Mouse (Mus musculus) forebrain, embryonic 13.5 days (tissue): ENCODE measurements around the gene Dtx3l. TPM values are rescaled to one million over a fixed set of nuclear protein-coding genes. Genes with fewer than 3 reads are reported as not detected.

ENCODE experiments used
- ATAC-seq: fragments of 200-750 bp; cut with Nextera tagmentation; 2 replicates; pipeline ENCODE4 v1.8.0; 2017
- H3K27ac ChIP-seq: fragments of 300-500 bp; sonication (generic); 2 replicates; pipeline ENCODE4 v1.5.1; 2015; ENCODE audit warnings: inconsistent platforms, mild to moderate bottlenecking, moderate library complexity
- H3K27me3 ChIP-seq: fragments of 300-500 bp; sonication (generic); 2 replicates; pipeline ENCODE4 v1.6.1; 2015; ENCODE audit warnings: mild to moderate bottlenecking, inconsistent platforms
- H3K36me3 ChIP-seq: fragments of 300-500 bp; sonication (generic); 2 replicates; pipeline ENCODE4 v1.6.1; 2015; ENCODE audit warnings: mild to moderate bottlenecking, inconsistent platforms; ENCODE audit not compliant: poor library complexity, severe bottlenecking
- H3K4me1 ChIP-seq: fragments of 300-500 bp; sonication (generic); 2 replicates; pipeline ENCODE4 v1.6.1; 2015; ENCODE audit warnings: inconsistent platforms
- H3K4me2 ChIP-seq: fragments of 300-500 bp; sonication (generic); 2 replicates; pipeline ENCODE4 v1.6.1; 2015; ENCODE audit warnings: inconsistent platforms, mild to moderate bottlenecking, moderate library complexity
- H3K4me3 ChIP-seq: fragments of 300-500 bp; sonication (generic); 2 replicates; pipeline ENCODE4 v1.5.1; 2015; ENCODE audit warnings: mild to moderate bottlenecking, inconsistent platforms
- H3K9ac ChIP-seq: fragments of 300-500 bp; sonication (generic); 2 replicates; pipeline ENCODE4 v1.6.1; 2015; ENCODE audit warnings: mild to moderate bottlenecking, inconsistent platforms
- H3K9me3 ChIP-seq: fragments of 300-500 bp; sonication (generic); replicated peaks from 2 replicates; pipeline ENCODE4 v1.6.1; 2016; ENCODE audit warnings: inconsistent platforms
- WGBS: fragments of 180-500 bp; shearing (Covaris S2); methylation state at CpG from one replicate; pipeline ENCODE4 v1.1.7; 2015; 5-methylcytosine and 5-hydroxymethylcytosine counted together
- polyA plus RNA-seq: library from polyadenylated mRNA; unstranded; fragments of >200 nt; fragmentation: Nextera tagmentation; extraction: Ambion mirVana; gene quantifications from 2 replicates; pipeline ENCODE4 v1.2.1, GENCODE M21; 2015

Dtx3l gene
- polyA plus RNA-seq, 1 experiment from 2014 or later, result 2.8 TPM

DNA sequence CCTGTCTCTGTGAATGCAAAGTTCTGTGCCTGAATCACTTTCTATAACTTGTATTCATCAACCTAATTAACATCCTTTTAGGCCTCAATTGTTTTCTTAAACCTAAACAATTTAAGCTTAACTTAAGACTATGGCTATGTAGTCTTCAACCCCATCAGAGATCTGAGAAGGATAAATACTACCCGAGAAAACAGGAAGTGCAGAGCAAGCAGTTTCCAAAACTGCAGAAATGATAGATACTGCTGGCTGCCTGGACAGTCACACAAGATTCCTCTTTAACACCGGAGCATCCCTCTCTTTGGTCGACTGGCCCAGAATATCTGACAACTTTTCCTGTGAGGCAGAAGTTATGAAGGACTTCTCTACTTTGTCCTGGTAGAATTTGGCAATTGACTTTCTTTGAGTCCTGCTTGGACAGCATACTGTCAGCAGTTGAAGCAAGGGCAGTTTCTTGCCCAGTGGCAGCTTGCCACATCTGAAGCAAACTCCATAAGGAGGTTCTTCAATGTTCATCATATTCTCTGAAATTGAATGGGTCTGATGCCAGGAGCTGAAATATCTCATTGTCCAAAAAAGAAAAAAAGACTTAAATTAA is 16.6 kb downstream of the Dtx3l start:
- no peak for ATAC-seq
- 80% methylated on average over 3 of the region's 3 CpGs for whole genome bisulfite sequencing
- no peak overlapping the region for H3K9ac ChIP-seq
- H3K36me3 ChIP-seq, result no peaks in the 10 kb centered on the region
- H3K9me3 ChIP-seq, result no peaks in the 10 kb centered on the region
- no peak overlapping the region for H3K4me3 ChIP-seq
- H3K4me1 ChIP-seq, result no peaks in the 10 kb centered on the region
- no peaks in the 10 kb centered on the region for H3K27me3 ChIP-seq
- H3K4me2 ChIP-seq, result no peak overlapping the region
- no peak overlapping the region for H3K27ac ChIP-seq

DNA sequence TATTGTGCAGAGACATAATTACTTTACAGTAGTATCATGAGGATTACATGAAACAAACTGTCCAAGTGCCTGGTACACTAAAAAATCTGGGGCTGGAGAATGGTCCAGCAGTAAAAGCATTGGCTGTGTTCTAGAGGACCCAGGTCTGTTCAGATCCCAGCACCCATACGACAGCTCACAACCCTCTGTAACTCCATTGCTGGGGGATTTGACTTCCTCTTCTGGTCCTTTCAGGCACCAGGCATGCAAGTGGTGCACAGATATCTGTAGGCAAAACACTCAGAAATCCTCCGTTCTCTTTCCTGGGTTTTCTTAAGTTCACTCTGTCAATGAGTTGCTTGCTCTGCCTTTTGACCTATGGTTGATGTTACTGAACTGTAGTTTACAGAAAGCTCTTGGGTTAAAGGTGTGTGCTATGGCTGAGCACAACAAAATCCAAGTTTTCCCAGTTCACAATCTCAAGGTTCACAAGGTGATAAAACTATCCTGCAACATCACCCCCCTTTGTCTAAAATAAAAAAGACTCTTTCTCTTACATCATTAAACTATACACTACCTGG is 17.2 kb downstream of the Dtx3l start:
- no peak overlapping the region for H3K27ac ChIP-seq
- no peak for ATAC-seq

DNA sequence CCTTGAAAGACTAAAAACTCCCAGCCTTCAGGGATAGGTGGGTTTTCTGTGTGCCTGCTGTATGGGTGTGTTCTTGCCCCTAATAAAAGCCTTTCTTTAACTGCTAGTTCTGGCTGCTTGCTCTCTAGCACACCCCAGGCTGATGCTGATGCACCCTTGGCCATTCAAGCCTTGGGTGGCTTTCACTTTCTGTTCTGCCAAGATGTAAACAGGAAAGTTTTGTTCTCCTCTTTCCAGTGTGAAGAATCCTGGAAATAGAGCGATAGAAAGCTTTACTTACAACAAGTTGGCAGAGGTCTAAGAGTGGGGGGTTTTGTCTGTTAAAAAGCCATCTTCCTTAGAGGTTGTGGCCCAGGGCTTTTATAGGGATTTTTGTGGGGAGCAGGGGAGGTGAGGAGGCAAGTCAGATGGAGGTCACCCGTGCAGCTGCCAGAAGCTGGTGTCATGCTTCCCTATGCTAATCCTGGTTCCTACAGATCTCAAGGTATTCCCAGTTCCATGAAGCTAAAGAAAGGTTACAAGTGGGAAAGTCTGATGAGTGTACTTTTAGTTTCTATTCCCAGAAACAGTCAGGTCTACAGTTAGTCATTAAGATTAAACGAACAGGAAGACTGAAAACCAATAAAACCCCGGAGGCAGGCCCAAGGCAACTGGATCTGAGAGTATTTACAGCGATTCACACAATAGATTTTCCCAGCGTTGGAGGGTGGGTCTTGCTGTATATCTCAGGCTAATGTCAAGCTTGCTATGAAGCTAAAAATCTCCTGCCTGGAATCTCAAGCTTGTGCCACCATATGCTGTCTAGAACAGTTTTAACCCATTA is 20.0 kb downstream of the Dtx3l start:
- H3K27me3 ChIP-seq, result no peaks in the 10 kb centered on the region
- no peaks in the 10 kb centered on the region for H3K9me3 ChIP-seq
- no peak overlapping the region for H3K4me2 ChIP-seq
- WGBS, result 91% methylated on average over 6 of the region's 6 CpGs
- no peak overlapping the region for H3K27ac ChIP-seq
- no peaks in the 10 kb centered on the region for H3K4me1 ChIP-seq
- no peak for ATAC-seq
- no peak overlapping the region for H3K9ac ChIP-seq
- H3K4me3 ChIP-seq, result no peak overlapping the region
- H3K36me3 ChIP-seq, result no peaks in the 10 kb centered on the region

More for the DNA sequence above, 17.2 kb downstream of the Dtx3l start:
- Histone ChIP-seq H3K4me2 (no peak overlapping the region), H3K9me3 (no peaks in the 10 kb centered on the region), H3K9ac (no peak overlapping the region), H3K27me3 (no peaks in the 10 kb centered on the region), H3K4me3 (no peak overlapping the region), H3K36me3 (no peaks in the 10 kb centered on the region), H3K4me1 (no peaks in the 10 kb centered on the region)
- WGBS, result 91% methylated on average over 2 of the region's 2 CpGs

DNA sequence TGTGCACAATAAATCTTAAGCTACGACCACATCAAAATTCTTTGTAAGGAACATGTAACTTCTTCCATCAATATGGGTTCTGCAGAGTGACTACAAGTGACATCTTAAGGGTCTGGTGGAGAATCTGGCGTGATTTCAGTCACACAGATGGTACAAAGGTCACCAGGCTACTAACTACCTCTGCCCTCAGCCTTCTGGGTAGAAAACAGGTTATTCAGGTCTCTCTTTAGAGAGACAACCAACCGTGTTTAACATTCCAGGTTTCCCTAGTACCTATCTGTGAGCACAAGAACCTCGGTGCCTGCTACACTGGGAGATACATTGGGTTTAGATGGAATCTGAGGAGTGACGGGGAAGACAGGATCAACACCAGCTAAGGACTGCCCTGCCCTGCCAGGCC is 24.6 kb downstream of the Dtx3l start:
- no peak overlapping the region for H3K9ac ChIP-seq
- no peaks in the 10 kb centered on the region for H3K4me1 ChIP-seq
- H3K27ac ChIP-seq, result no peak overlapping the region
- no peak overlapping the region for H3K4me2 ChIP-seq
- no peaks in the 10 kb centered on the region for H3K36me3 ChIP-seq
- no peaks in the 10 kb centered on the region for H3K9me3 ChIP-seq
- WGBS, result 70% methylated on average over 5 of the region's 5 CpGs
- H3K27me3 ChIP-seq, result no peaks in the 10 kb centered on the region
- H3K4me3 ChIP-seq, result no peak overlapping the region
- no peak for ATAC-seq

DNA sequence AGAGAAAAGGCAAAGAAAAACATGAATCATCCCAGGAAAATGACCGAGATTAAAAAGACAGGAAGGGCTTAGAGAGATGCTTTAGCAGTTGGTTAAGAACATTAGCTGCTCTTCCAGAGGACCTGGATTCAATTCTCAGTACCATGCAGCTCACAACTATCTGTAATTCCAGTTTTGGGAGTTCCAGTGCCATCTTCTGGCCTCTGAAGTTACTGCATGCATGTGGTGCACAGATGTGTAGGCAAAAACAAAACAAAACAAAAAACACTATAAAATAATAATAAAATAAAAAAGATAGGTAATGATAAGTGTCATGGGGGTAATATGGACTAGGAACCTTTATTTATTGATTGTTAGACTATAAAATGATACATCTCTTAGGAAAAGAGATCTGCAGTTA is 25.4 kb downstream of the Dtx3l start:
- Histone ChIP-seq H3K4me1 (no peaks in the 10 kb centered on the region), H3K9ac (no peak overlapping the region), H3K27ac (no peak overlapping the region), H3K27me3 (no peaks in the 10 kb centered on the region), H3K9me3 (no peaks in the 10 kb centered on the region), H3K4me2 (no peak overlapping the region), H3K4me3 (no peak overlapping the region), H3K36me3 (no peaks in the 10 kb centered on the region)
- WGBS, result 68% methylated on average over 1 of the region's 1 CpGs
- ATAC-seq, result no peak

DNA sequence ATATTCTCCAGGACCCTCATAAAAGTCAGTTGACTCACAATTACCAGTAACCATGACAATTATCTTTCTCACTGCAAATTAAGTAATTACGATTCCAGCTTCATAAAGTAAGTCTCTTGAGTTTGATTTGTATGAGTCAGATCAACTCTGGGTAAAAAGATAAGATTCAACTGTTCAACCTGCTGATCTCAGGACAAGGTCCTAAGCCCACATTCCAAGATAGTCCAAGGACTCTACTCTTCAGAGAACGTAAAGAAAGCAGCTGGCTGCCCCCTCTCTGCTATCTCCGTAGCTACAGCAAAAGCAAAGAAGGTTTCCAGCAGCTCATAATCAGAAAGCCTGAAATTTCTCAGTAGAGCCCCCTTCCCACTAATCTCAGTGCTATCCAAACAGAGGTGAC is 27.5 kb downstream of the Dtx3l start:
- Histone ChIP-seq H3K27me3 (no peaks in the 10 kb centered on the region), H3K9ac (no peak overlapping the region), H3K27ac (no peak overlapping the region), H3K9me3 (no peaks in the 10 kb centered on the region), H3K36me3 (no peaks in the 10 kb centered on the region), H3K4me1 (no peaks in the 10 kb centered on the region), H3K4me3 (no peak overlapping the region), H3K4me2 (no peak overlapping the region)
- ATAC-seq, result no peak
- 81% methylated on average over 3 of the region's 3 CpGs for WGBS

DNA sequence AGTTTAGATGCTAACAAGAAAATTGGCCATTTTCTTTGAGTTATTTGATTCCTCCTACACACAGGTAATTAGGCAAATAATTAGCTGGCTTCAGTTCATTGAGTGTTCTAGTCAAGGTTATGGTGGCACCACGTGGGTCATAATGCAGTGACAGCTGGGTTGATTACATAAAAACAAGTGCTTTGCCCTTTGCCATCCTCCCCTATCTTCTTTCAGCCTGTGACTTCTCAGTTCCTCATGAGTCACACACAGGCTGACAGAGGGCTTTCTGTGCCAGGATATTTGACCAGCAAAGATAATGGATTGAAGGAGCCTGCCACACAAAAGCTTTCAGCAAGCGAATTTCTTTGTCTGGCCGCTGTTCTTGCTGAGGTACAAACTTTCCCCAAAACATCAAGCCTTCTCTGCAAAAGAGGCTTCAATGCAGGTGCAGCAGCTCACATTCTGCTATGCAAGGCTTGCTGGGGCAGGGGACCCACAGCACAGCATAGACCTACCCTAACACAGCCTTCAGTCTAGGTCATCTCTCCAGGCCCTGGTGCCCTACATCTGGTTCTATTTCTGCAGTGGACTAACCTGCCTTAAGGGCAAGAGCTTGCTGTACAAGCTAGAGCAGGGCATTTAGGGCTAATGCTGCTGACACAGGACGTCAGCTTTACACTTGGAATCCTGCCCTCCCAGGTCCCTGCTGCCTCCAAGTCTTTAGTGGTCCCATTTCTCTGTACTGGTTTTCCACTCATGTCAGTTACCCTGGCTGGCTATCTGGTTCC is 31.3 kb downstream of the Dtx3l start:
- ATAC-seq, result no peak
- H3K9ac ChIP-seq, result no peak overlapping the region
- no peak overlapping the region for H3K4me2 ChIP-seq
- no peaks in the 10 kb centered on the region for H3K9me3 ChIP-seq
- H3K27me3 ChIP-seq, result no peaks in the 10 kb centered on the region
- H3K36me3 ChIP-seq, result no peaks in the 10 kb centered on the region
- WGBS, result 62% methylated on average over 4 of the region's 4 CpGs
- no peaks in the 10 kb centered on the region for H3K4me1 ChIP-seq
- H3K27ac ChIP-seq, result no peak overlapping the region
- H3K4me3 ChIP-seq, result no peak overlapping the region

DNA sequence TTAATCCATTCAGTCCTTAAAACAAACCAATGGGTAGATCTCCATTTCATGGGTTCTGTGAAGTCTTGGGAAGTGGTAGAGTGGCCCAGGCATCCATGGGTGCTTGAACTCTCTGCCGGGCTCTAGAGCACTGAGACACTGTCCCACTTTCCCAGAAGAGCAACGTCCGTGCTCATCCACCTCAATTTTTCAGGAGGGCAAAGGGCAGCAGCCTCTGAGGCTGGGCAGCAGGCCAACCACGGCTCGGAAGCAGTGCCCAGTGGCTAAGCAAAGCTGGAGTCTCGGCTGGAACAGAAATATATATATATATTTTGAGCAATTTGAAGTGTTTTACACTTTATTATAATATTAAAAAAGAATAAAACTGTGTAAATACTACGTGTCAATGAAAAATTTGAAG is 32.1 kb downstream of the Dtx3l start:
- no peak overlapping the region for H3K4me3 ChIP-seq
- no peaks in the 10 kb centered on the region for H3K36me3 ChIP-seq
- H3K27ac ChIP-seq, result no peak overlapping the region
- WGBS, result 83% methylated on average over 7 of the region's 7 CpGs
- H3K9me3 ChIP-seq, result no peaks in the 10 kb centered on the region
- no peak overlapping the region for H3K4me2 ChIP-seq
- no peaks in the 10 kb centered on the region for H3K27me3 ChIP-seq
- H3K4me1 ChIP-seq, result no peaks in the 10 kb centered on the region
- H3K9ac ChIP-seq, result no peak overlapping the region
- no peak for ATAC-seq

DNA sequence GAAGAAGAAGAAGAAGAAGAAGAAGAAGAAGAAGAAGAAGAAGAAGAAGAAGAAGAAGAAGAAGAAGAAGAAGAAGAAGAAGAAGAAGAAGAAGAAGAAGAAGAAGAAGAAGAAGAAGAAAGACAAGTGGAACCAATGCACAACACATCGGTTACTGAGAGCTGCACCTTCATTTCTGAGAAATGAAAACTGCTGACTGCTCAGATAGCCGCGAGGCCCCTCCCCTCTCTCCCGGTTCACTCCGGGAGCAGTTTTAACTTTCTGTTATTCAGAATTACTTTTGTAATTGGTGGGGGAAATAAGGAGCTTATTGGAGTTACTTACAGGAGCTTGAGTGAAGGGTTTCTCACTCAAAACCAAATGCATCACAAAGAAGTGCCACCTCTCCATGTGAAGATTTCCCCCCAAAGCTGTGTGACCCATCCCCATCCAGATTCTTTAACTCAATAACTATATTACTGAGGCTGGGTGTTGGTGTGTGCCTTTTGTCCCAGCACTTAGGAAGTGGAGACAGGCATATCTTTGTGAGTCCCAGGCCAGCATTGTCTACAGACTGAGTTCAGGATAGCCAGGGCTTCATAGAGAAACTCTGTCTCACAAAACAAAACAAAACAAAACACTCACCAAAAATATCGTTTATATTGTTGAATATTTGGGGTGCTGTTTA is 33.0 kb downstream of the Dtx3l start:
- Histone ChIP-seq H3K4me1 (no peaks in the 10 kb centered on the region), H3K4me2 (no peak overlapping the region), H3K36me3 (no peaks in the 10 kb centered on the region), H3K9ac (no peak overlapping the region), H3K27me3 (no peaks in the 10 kb centered on the region), H3K9me3 (no peaks in the 10 kb centered on the region), H3K27ac (no peak overlapping the region), H3K4me3 (no peak overlapping the region)
- 85% methylated on average over 6 of the region's 6 CpGs for WGBS
- no peak for ATAC-seq

DNA sequence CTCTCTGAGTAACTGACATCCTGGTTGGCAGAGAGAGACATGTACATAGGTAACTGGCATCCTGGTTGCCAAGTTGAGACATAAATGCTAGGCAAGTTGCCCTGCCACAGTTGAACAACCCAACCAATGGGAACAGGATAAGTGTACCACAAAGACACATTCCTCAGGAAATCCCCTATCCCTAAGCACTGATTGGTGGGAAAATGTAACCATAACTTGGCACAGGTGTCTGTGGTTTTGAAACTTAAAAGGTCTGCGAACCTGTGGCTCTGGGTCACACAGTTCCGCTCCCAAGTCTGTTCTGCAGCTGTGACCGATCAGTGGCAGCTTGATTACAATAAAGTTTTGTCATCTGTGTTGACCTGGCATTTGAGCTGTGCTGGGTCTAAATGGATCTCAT is 33.6 kb downstream of the Dtx3l start:
- no peak for ATAC-seq
- H3K4me2 ChIP-seq, result no peak overlapping the region
- H3K9ac ChIP-seq, result no peak overlapping the region
- no peaks in the 10 kb centered on the region for H3K9me3 ChIP-seq
- H3K36me3 ChIP-seq, result no peaks in the 10 kb centered on the region
- no peaks in the 10 kb centered on the region for H3K4me1 ChIP-seq
- no peak overlapping the region for H3K27ac ChIP-seq
- no peaks in the 10 kb centered on the region for H3K27me3 ChIP-seq
- 97% methylated on average over 3 of the region's 3 CpGs for WGBS
- H3K4me3 ChIP-seq, result no peak overlapping the region

DNA sequence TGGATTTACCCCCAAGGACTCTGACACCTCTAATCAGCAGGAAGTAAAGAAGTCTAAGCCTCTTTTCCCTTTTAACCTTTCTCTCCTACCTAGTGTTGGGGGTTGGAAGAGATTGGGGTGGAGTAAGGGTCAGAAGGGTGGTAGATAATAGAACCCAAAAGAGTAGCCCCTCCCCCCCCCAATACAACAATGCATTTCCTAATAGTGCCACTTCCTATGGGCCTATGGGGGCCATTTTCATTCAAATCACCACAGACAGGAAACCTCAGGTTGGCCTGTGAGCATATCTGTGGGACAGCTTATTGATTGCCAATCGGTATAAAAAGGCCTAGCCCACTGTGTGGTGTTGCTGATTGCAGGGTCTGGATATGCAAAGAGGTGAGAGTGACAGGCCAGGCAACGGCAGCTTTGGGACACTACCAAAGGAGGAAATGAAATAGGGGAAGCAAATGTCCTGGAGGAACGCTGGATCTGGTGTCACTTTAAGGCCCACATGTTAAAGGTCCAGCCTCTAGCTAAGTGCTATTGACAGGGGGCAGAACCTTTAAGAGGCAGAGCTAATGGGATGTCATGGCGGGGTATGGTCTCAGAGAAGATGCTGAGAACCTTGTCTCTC is 34.7 kb downstream of the Dtx3l start:
- H3K36me3 ChIP-seq, result no peaks in the 10 kb centered on the region
- H3K9me3 ChIP-seq, result no peaks in the 10 kb centered on the region
- H3K9ac ChIP-seq, result no peak overlapping the region
- H3K4me3 ChIP-seq, result no peak overlapping the region
- H3K4me1 ChIP-seq, result no peaks in the 10 kb centered on the region
- no peak overlapping the region for H3K4me2 ChIP-seq
- H3K27ac ChIP-seq, result no peak overlapping the region
- H3K27me3 ChIP-seq, result no peaks in the 10 kb centered on the region
- WGBS, result 89% methylated on average over 4 of the region's 4 CpGs
- no peak for ATAC-seq
